Mouse (Mus musculus): ENCODE results near the gene Olfr237-ps1. TPM values are rescaled to one million over a fixed set of nuclear protein-coding genes. Genes with fewer than 3 reads are reported as not detected.

Olfr237-ps1 gene
- polyA plus RNA-seq, 2 experiments: not detected

DNA sequence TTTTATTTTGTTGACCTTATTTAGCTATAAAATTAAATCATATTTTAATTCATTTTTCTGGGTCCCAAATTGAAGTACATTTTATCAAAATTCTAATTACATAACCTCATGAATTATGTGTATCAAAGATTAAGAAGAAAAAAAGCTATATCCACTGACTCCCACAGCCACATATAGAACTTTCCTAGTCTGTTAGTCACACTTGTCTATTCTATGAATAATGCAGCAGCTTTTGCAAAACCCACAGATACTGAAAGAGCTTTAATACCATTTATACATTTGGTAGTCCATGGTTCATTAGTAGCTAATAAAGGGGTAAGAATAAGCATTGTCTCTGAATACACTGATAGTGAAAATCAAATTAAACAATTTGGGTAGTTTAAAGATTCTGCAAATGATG, 56.4 kb downstream of the Olfr237-ps1 start:
- Histone ChIP-seq H3K4me1 (ENCODE audit: control insufficient read depth, insufficient read depth, low read length) (no peaks in the 10 kb centered on the region), H3K27me3 (ENCODE audit: control insufficient read depth, insufficient read depth, low read length) (no peaks in the 10 kb centered on the region), H3K4me2 (replicated peaks; ENCODE audit: low read depth, low read length, severe bottlenecking) (no peak overlapping the region), H3K4me3 (replicated peaks; ENCODE audit: low read length) (no peak overlapping the region), H3K9ac (ENCODE audit: low read depth, low read length, severe bottlenecking) (no peak overlapping the region), H3K27ac (replicated peaks; ENCODE audit: low read depth, low read length) (no peak overlapping the region), H3K9me3 (ENCODE audit: control insufficient read depth, low read length) (no peaks in the 10 kb centered on the region), H3K36me3 (ENCODE audit: control insufficient read depth, insufficient read depth, low read length) (no peaks in the 10 kb centered on the region)
- TF ChIP-seq POLR2A (IDR thresholded peaks at IDR 0.05; ENCODE audit: borderline replicate concordance, extremely low read depth, insufficient read depth, insufficient read length): no peak
- ATAC-seq (ENCODE audit: low FRiP score, low read depth) (no peak), DNase-seq (ENCODE audit: low spot score) (no peak)

DNA sequence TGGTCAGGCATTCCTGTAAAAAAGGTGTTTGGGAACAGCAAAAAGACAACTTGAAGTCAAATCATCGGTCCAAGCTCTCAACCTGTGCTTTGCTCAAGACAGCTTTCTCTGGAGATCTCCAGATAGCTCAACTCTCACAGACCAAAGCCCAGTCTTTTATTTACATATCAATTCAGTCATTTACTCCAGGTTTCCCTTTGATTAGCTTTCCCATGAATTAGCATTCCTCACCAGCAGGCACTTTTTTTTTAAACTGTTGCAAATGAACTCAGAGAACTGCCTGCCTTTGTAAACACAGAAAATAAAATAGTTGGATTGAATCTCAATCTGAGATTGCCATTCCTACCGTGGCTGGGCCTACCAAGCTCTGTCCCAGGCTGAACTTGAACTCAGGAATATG, 59.0 kb downstream of the Olfr237-ps1 start:
- no peak overlapping the region for H3K9ac ChIP-seq (ENCODE audit: low read depth, low read length, severe bottlenecking)
- H3K36me3 ChIP-seq (ENCODE audit: control insufficient read depth, insufficient read depth, low read length): no peaks in the 10 kb centered on the region
- H3K9me3 ChIP-seq (ENCODE audit: control insufficient read depth, low read length): no peaks in the 10 kb centered on the region
- ATAC-seq (ENCODE audit: low FRiP score, low read depth) (no peak), DNase-seq (ENCODE audit: low spot score) (no peak)
- H3K4me2 ChIP-seq (replicated peaks; ENCODE audit: low read depth, low read length, severe bottlenecking): no peak overlapping the region
- no peak overlapping the region for H3K27ac ChIP-seq (replicated peaks; ENCODE audit: low read depth, low read length)
- no peaks in the 10 kb centered on the region for H3K4me1 ChIP-seq (ENCODE audit: control insufficient read depth, insufficient read depth, low read length)
- H3K4me3 ChIP-seq (replicated peaks; ENCODE audit: low read length): no peak overlapping the region
- WGBS: 40% methylated on average over 2 of the region's 2 CpGs
- TF ChIP-seq POLR2A (IDR thresholded peaks at IDR 0.05; ENCODE audit: borderline replicate concordance, extremely low read depth, insufficient read depth, insufficient read length): no peak
- no peaks in the 10 kb centered on the region for H3K27me3 ChIP-seq (ENCODE audit: control insufficient read depth, insufficient read depth, low read length)

Other genes starting within 250 kb of the Olfr237-ps1 start
- gene Olfr447, start 237.7 kb upstream of the Olfr237-ps1 start, polyA plus RNA-seq (2012; rRNA removed): not detected in 2 replicates
- gene Olfr447, start 237.7 kb upstream of the Olfr237-ps1 start, polyA plus RNA-seq (2014; fragmentation: Nextera tagmentation; extraction: Ambion mirVana): not detected in 2 replicates
- not detected in 2 replicates for gene Olfr446, start 225.2 kb upstream of the Olfr237-ps1 start, polyA plus RNA-seq (2012; rRNA removed)
- not detected in 2 replicates for gene Olfr446, start 225.2 kb upstream of the Olfr237-ps1 start, polyA plus RNA-seq (2014; fragmentation: Nextera tagmentation; extraction: Ambion mirVana)
- not detected in 2 replicates for gene Olfr444, start 197.5 kb upstream of the Olfr237-ps1 start, polyA plus RNA-seq (2012; rRNA removed)
- not detected in 2 replicates for gene Olfr444, start 197.5 kb upstream of the Olfr237-ps1 start, polyA plus RNA-seq (2014; fragmentation: Nextera tagmentation; extraction: Ambion mirVana)
- gene Olfr441, start 40.2 kb upstream of the Olfr237-ps1 start, polyA plus RNA-seq (2012; rRNA removed): not detected in 2 replicates
- not detected in 2 replicates for gene Olfr441, start 40.2 kb upstream of the Olfr237-ps1 start, polyA plus RNA-seq (2014; fragmentation: Nextera tagmentation; extraction: Ambion mirVana)
- not detected in 2 replicates for gene Olfr437, start 16.7 kb downstream of the Olfr237-ps1 start, polyA plus RNA-seq (2012; rRNA removed)
- gene Olfr437, start 16.7 kb downstream of the Olfr237-ps1 start, polyA plus RNA-seq (2014; fragmentation: Nextera tagmentation; extraction: Ambion mirVana): not detected in 2 replicates
- not detected in 2 replicates for gene Olfr13, start 25.6 kb downstream of the Olfr237-ps1 start, polyA plus RNA-seq (2012; rRNA removed)
- not detected in 2 replicates for gene Olfr13, start 25.6 kb downstream of the Olfr237-ps1 start, polyA plus RNA-seq (2014; fragmentation: Nextera tagmentation; extraction: Ambion mirVana)
- gene Olfr435, start 50.6 kb downstream of the Olfr237-ps1 start, polyA plus RNA-seq (2012; rRNA removed): not detected in 2 replicates
- not detected in 2 replicates for gene Olfr435, start 50.6 kb downstream of the Olfr237-ps1 start, polyA plus RNA-seq (2014; fragmentation: Nextera tagmentation; extraction: Ambion mirVana)
- not detected in 2 replicates for gene Olfr434, start 66.5 kb downstream of the Olfr237-ps1 start, polyA plus RNA-seq (2012; rRNA removed)
- gene Olfr434, start 66.5 kb downstream of the Olfr237-ps1 start, polyA plus RNA-seq (2014; fragmentation: Nextera tagmentation; extraction: Ambion mirVana): not detected in 2 replicates
- gene Olfr47, start 85.0 kb downstream of the Olfr237-ps1 start, polyA plus RNA-seq (2012; rRNA removed): not detected in 2 replicates
- gene Olfr47, start 85.0 kb downstream of the Olfr237-ps1 start, polyA plus RNA-seq (2014; fragmentation: Nextera tagmentation; extraction: Ambion mirVana): not detected in 2 replicates
- 21.6 and 23.0 TPM in 2 replicates for gene Arhgef5, start 119.0 kb downstream of the Olfr237-ps1 start, polyA plus RNA-seq (2012; rRNA removed)
- gene Arhgef5, start 119.0 kb downstream of the Olfr237-ps1 start, polyA plus RNA-seq (2014; fragmentation: Nextera tagmentation; extraction: Ambion mirVana): 11.6 and 12.7 TPM in 2 replicates
- gene Nobox, start 163.0 kb downstream of the Olfr237-ps1 start, polyA plus RNA-seq (2012; rRNA removed): 0.15 and 0.20 TPM in 2 replicates
- 0.22 TPM in 1 of 2 replicates, not detected in the other for gene Nobox, start 163.0 kb downstream of the Olfr237-ps1 start, polyA plus RNA-seq (2014; fragmentation: Nextera tagmentation; extraction: Ambion mirVana)